Mouse (Mus musculus): Measurements from ENCODE around the gene Syp. TPM values are rescaled to one million over a fixed set of nuclear protein-coding genes. Genes with fewer than 3 reads are reported as not detected.
A peak's percentile ranks its signal among the peaks of the same experiment; 100 is the strongest.

Gene Syp
- total RNA-seq (2021) = 1,000 to 10,000 TPM; 1,862 to 1,901 TPM
- long read RNA-seq, experiment 1, transcript Syp-201 (7 exons, 2,591 nt) = major isoform, 848 of 1,306 reads
- long read RNA-seq, experiment 1, partial matches to known transcripts = 429 of 1,306 reads
- long read RNA-seq, experiment 1, other reads (novel, unspliced or antisense) = 29 of 1,306 reads
- long read RNA-seq, experiment 2, transcript Syp-201 (7 exons, 2,591 nt) = major isoform, 935 of 1,484 reads
- long read RNA-seq, experiment 2, partial matches to known transcripts = 517 of 1,484 reads
- long read RNA-seq, experiment 2, other reads (novel, unspliced or antisense) = 32 of 1,484 reads

DNA sequence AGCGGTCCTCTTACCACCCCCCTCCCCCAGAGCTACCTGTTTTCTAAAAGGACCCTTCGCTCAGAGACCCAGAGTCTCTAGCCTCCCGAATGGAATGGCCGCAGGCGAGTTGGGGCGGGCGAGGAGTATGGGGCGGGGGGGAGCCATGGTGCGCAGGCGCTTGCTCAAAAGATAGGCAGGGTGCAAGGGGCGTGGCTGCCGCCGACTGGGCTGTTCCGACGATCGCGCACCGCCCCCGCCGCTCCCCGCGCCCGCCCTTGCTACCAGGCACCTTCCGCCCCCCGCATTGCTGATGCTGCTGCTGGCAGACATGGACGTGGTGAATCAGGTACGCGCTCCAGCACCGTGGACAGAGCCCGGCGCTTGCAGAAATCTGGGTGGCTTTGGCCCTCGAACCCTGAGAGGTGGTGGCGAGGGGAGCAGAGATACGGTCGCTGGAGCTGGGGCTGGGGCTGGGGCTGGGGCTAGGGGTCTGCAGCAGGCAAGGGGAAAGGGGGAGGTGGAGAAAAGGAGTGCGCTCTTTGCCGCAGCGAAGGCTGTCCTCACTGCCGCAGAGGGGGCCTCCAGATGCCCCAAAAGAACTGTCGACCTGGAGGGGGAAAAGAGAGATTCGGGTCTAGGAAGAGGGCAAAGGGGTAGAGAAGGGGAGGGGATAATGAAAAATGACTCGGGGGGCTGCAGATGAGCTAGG lies at the start of gene Syp:
Gene Syp (plus strand): TSS at position 71 of the 691 bp plus-strand sequence.
- DNase-seq (ENCODE audit: low spot score in 2 of 2) = peak; percentile 81 to 87

DNA sequence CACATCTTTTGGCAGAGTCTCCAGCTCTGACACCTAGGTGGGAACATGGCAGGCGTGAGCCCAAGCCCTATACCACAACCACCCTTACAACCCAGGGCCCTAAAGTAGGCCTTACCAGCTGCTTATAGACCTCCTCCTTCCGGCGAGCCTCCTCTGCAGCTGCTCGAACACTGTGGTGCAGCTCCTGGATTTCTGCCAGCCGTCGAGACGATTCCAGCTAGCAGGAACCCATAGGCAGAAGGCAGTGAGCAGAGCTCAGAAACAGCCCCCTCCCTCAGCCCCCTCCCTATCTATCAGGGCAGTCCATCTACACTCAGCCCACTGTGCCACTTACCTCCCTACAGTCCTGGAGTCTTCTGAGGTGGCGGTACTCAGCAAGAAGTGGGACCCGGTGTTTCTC lies 42.9 kb upstream of the Syp start:
- no peak for DNase-seq (ENCODE audit: low spot score in 2 of 2)

DNA sequence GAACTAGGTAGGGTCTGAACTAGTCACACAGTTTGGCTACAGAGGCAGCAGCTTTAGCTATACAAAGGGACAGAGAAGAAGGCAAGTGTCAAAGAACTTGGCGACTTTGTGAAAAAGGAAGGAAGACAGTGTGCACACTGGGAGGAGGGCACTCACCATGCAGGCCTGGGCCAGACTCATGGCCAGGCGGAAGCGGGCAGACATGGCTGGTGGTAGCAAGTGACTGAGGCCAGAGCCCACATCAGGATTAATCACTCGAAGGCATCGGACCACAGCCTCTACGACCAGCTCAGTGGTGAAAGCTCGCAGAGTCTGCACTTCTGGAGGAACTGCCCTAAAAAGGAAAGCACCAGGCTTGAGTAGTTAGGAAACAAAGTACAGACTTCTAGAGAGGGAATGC lies 34.3 kb upstream of the Syp start:
- DNase-seq (ENCODE audit: low spot score in 2 of 2) = no peak

- peak; percentile 73 to 79 for DNase-seq (ENCODE audit: low spot score in 2 of 2)
Observed at GRCm38 (mm10) chrX:7604879-7605574, 33.2 kb upstream of the Syp start, which contains the start of gene Ccdc22. Ccdc22 (minus strand) TSS chrX:7605517.

- DNase-seq (ENCODE audit: low spot score in 2 of 2) = no peak
Observed at GRCm38 (mm10) chrX:7605575-7605941, 32.7 kb upstream of the Syp start.

DNA sequence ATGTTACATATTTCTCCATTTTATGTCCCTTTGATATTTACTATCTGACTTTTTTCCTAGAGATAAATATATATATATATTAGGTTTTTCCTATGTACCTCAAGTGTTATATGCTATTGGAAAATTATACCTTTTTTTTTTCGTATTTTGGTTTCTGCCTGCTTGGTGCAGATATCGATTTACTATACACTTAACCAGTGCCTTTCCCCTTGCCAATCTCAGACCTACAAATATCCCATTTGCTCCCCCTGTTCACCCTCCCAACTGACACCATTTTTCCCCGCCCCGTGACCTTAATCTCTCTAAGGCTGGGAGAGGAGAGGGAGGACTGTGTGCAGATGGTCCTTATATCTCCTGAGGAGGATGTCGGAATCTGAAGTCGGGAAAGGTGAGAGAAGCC lies 31.5 kb upstream of the Syp start, which contains the start of gene Cacna1f:
Gene Cacna1f (plus strand): TSS at position 301 of the 400 bp plus-strand sequence.
- DNase-seq (ENCODE audit: low spot score in 2 of 2) = no peak

GRCm38 (mm10) chrX:7610035-7610434 lies 28.2 kb upstream of the Syp start:
- DNase-seq (ENCODE audit: low spot score in 2 of 2) = peak; percentile 6 to 10

DNA sequence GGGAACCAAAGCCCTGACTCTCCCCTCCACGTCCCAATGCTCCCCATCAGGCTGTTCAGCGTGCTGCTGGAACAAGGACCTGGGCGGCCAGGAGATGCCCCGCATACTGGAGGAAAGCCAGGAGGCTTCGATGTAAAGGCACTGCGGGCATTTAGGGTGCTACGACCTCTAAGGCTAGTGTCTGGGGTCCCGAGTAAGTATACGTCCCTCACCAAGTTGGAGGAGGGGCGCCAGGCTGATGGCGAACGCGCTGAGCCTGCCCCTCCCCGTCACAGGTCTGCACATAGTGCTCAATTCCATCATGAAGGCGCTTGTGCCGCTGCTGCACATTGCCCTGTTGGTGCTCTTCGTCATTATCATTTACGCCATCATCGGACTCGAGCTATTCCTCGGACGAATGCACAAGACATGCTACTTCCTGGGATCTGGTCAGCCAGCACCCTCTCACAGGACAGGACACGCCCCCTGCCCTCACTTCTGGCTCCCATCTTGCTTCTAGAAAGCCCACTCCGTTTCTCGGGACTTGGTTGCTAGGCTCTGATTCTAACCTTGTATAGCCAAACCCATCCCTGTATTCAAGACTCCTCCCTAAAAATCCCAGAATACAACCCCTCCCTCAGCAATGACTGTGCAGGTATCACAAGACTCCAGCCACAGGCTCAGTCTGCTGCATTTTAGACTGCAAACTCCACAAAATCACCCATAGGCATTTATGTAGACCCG lies 27.6 kb upstream of the Syp start:
- DNase-seq (ENCODE audit: low spot score in 2 of 2) = peak in 1 of 2 experiments; percentile 24

DNA sequence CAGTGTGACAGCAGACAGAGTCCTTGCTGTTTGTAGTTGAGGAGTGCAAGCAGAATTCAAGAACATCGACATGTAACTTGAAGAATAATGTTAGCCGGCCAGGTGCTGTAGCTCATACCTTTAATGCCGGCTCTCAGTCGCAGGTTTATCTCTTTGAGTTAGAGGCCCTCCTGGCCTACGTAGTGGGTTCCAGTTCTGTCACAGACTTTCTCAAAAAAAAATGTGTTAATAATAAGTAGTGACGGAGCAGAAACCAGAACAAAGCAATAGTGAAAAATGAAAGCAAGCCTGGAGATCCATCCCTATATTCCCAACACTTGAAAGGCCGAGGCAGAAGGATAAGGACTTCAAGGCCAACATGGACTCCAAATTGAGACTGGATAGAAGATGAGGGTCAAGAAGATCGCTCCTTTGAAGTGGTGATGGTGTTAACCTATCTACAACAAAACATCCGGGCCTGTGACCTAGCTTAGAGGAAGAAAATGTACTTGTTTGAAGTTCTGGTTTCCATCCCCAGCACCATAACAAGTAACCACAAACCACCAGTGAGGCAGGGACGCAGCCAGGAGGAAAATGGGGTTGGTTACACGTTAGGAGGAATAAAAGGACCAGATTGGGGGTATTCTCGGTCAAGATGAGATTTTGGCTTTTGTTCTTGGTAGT lies 20.3 kb upstream of the Syp start:
- DNase-seq (ENCODE audit: low spot score in 2 of 2) = no peak

DNA sequence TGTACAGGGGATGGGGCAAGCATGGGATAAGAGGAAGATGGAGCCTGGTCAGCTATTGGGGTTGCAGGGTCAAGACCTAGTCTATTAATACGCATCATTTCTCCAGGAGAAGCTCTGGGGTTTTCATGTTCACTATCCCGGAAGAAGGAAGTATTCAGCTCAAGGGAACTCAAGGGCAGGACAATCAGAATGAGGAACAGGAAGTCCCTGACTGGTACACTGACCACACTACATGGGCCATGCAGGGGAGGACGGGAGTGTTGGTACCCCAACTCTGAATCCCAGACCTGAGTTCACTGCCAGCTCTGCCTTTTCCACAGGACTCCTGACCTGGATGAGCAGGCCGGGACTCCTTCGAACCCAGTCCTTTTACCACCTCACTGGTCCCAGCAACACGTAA lies 5.7 kb upstream of the Syp start:
- DNase-seq (ENCODE audit: low spot score in 2 of 2) = no peak

DNA sequence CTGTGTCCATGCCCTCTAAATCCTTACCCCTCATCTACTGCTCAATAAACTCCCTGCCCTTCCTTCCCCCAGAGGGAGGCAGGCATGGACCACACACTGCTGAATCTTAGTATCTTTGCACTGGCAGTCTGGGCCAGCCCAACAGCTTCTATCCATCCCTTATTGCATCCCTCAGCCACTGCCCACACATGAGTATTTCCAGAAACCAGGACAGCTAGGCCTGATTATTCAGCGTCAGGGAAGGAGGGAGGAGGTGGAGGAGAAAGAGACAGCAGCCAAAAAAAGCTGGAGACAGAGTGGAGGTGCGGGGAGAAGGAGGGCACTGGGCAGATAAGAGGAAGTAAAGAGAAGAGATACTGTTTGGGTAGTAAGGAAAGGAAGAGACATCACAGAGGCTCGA lies 3.2 kb upstream of the Syp start:
- DNase-seq (ENCODE audit: low spot score in 2 of 2) = no peak

DNA sequence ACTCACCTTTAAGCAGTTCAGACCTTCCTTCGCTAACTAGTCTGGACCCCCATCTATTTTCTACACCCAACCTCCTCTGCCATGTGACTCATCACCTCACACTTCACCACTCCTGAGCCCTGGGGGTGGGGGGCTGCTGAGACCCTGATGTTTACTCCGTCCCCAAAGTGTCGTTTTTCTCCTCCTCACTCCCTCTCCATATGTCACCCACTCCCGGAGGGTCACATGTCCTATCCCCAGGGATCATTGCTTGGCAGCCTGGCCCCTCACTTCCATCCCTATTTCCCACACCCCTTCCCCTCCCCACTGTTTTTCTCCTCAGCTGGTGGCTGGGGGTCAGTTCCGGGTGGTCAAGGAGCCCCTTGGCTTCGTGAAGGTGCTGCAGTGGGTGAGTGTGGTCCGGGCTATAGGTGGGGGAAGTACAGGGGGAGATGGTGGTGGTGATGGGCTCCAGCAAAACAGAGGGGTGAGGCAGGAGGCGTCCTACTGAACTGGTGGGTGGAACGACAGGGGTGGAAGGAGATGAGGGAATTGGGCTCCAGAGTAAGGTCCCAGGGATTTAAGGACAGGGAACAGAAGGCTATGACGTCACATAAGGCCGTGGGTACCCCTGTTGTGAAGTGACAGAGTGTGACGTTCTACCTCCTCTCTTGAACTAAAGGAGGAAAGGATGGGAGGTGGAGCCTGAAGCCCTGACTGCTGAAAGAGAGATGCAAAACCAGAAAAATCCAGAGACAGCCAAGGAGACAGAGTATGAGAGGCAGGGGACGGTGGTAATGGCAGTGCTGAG lies 1.5 kb downstream of the Syp start:
- peak in 1 of 2 experiments; percentile 44 for DNase-seq (ENCODE audit: low spot score in 2 of 2)

GRCm38 (mm10) chrX:7640785-7641184 lies 2.5 kb downstream of the Syp start:
- DNase-seq (ENCODE audit: low spot score in 2 of 2) = no peak

- peak; percentile 53 to 67 for DNase-seq (ENCODE audit: low spot score in 2 of 2)
Observed at GRCm38 (mm10) chrX:7645349-7645748, 7.1 kb downstream of the Syp start.

- peak; percentile 66 to 78 for DNase-seq (ENCODE audit: low spot score in 2 of 2)
Observed at GRCm38 (mm10) chrX:7648671-7649304, 10.5 kb downstream of the Syp start.

DNA sequence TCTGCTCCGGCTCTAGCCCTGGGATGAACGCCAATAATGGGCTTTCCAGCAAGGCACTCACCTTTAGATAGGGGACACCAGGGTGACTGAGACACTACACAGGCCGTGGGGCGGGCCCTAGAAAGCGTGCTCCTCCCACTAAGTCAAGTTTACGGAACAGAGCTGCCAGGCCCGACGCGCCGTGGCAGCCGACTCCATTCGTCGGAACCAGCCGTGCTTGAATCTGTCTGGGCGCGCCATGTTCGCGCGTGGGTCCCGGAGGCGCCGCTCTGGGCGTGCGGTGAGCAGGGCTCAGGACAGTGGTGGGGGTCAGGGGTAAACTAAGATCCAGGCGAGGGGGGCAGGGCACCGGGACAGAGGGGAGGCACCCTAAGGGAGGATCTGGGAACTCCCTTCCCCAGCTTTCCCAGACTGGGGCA lies 19.0 kb downstream of the Syp start, which contains the start of gene Prickle3:
Gene Prickle3 (plus strand): TSS at position 40 of the 419 bp plus-strand sequence.
- DNase-seq (ENCODE audit: low spot score in 2 of 2) = no peak

- no peak for DNase-seq (ENCODE audit: low spot score in 2 of 2)
Observed at GRCm38 (mm10) chrX:7658031-7658784, 19.9 kb downstream of the Syp start.

DNA sequence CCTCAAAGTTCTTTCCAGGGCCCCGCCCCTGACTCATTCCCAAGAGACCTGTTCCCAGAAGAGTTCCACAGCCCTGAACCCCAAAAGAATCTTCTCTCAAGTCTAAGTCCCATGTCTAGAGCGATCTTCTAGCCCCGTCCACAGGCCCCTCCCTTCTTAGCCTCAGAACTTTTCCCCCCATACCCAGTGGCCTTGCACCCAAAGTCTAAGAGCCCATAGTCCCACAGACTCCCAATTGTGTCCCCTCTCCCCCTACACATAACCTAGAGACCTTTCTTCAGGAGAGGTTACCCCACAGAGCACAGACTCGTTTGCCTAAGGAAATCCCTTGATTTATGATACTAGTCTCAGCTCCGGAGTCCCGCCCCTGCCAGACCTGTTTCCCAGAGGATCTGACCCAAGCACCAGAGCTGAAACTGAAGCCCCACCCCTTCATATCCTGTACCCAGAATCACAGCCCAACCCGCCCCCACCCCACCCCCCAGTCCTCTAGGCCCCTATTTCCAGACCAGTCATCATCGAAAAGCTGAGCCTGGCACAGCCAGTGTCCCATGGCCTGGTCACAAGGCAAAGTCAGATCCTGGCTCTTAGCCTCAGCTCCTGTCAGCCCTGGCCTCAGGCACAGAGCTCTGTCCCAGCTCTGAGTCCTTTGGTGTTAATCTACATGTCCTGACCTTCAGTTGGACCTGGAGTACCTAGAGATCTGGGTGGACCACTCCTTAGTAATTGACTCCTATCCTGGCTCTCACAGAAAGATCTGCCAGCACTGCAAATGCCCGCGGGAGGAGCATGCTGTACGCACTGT lies 20.7 kb downstream of the Syp start:
- no peak for DNase-seq (ENCODE audit: low spot score in 2 of 2)
